Mouse (Mus musculus): ENCODE results near the gene Adprhl1.

DNA sequence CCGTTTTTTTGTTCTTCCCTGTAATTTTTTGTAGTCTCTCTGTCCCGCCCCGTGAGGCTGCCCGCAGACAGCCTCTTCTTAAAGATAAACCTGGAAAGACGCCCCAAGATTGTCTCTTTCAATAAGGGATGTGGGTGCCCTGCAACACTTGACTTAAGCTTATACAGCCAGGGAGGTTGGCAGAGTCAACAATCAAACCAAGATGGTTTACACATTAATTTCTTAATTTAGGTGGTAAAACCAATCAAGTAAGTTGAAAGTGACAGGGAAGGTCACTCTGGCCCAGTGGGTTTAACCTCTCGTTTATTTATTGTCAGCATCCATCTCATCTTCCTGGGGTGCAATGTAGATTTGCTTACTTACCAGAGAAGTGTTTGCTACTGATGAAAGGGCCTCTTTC lies 34.7 kb upstream of the Adprhl1 start:
- TF ChIP-seq CTCF (IDR thresholded peaks at IDR 0.05; ENCODE audit: insufficient read depth, low read length) (no peak), POLR2A (IDR thresholded peaks at IDR 0.05; ENCODE audit: borderline replicate concordance, extremely low read depth, low read depth, low read length) (no peak)

Measured in lung, adult 2 months (tissue).